Mouse (Mus musculus): ENCODE measurements around the gene Rhov. TPM values are rescaled to one million over a fixed set of nuclear protein-coding genes. Genes with fewer than 3 reads are reported as not detected.
A peak's percentile ranks its signal among the peaks of the same experiment; 100 is the strongest.

The Rhov gene
- 16.7 and 17.9 TPM in 2 replicates for polyA plus RNA-seq (2015; fragmentation: Nextera tagmentation; extraction: Ambion mirVana)

GRCm38 (mm10) chr2:119270643-119271331, at the start of gene Rhov:
Rhov (minus strand) TSS chr2:119271272.
- no peaks in the 10 kb centered on the region for H3K9me3 ChIP-seq
- peaks cover 26% of the 10 kb centered on the region for H3K27me3 ChIP-seq
- H3K27ac ChIP-seq = no peak within 1 kb of the TSS
- ATAC-seq (ENCODE audit: insufficient number of reproducible peaks, insufficient read depth, low FRiP score, low TSS enrichment, low read depth) = peak; percentile 56; the same call in 1 of the 2 replicates
- peaks cover 5% of the 10 kb centered on the region; the same call in 1 of the 2 replicates for H3K4me1 ChIP-seq
- WGBS = 0% methylated on average over 49 of the region's 49 CpGs
- peak within 1 kb of the TSS; percentile 72 for H3K9ac ChIP-seq
- peak within 1 kb of the TSS; percentile 92 for H3K4me2 ChIP-seq
- peak within 1 kb of the TSS; percentile 56 for H3K4me3 ChIP-seq
- H3K36me3 ChIP-seq = no peaks in the 10 kb centered on the region

DNA sequence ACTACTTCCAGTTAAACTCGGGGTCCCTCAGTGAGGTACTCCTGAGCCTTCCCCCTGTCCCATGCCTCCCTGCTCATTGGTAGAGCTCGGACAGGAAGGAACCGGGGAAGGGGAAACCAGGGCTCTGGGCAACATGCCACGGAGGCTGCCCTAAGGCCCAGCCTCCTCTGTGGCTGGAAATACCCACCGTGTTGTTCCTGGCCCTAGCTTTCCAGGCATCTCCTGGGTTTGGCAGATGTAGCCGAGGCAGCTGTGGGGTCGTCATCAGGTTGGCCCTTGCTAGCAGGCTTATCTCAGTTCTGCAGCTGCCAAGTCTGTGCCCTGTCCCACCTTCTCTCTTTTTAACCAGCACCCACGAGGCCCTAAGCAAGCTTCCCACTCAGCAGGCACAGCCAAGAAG, 49.5 kb upstream of the Rhov start:
- H3K36me3 ChIP-seq = no peaks in the 10 kb centered on the region
- peaks cover 41% of the 10 kb centered on the region for H3K4me1 ChIP-seq
- H3K27ac ChIP-seq = no peak overlapping the region
- WGBS = 63% methylated on average over 8 of the region's 8 CpGs
- H3K9ac ChIP-seq = no peak overlapping the region
- ATAC-seq (ENCODE audit: insufficient number of reproducible peaks, insufficient read depth, low FRiP score, low TSS enrichment, low read depth) = no peak
- H3K9me3 ChIP-seq = no peaks in the 10 kb centered on the region
- H3K4me2 ChIP-seq = no peak overlapping the region
- peaks cover 66% of the 10 kb centered on the region for H3K27me3 ChIP-seq
- no peak overlapping the region for H3K4me3 ChIP-seq

- no peaks in the 10 kb centered on the region for H3K9me3 ChIP-seq
- H3K4me2 ChIP-seq = no peak overlapping the region
- WGBS = 63% methylated on average over 3 of the region's 3 CpGs
- no peak overlapping the region for H3K9ac ChIP-seq
- no peak overlapping the region for H3K4me3 ChIP-seq
- H3K27ac ChIP-seq = no peak overlapping the region
- H3K4me1 ChIP-seq = peaks cover 21% of the 10 kb centered on the region
- H3K27me3 ChIP-seq = peaks cover 62% of the 10 kb centered on the region
- ATAC-seq (ENCODE audit: insufficient number of reproducible peaks, insufficient read depth, low FRiP score, low TSS enrichment, low read depth) = no peak
- H3K36me3 ChIP-seq = no peaks in the 10 kb centered on the region
These were observed 47.1 kb upstream of the Rhov start for GRCm38 (mm10) chr2:119318043-119318710.

GRCm38 (mm10) chr2:119314742-119315310, 43.8 kb upstream of the Rhov start:
- no peaks in the 10 kb centered on the region for H3K9me3 ChIP-seq
- no peaks in the 10 kb centered on the region for H3K4me1 ChIP-seq
- H3K27me3 ChIP-seq = peaks cover 30% of the 10 kb centered on the region
- no peak overlapping the region for H3K4me2 ChIP-seq
- no peak overlapping the region for H3K27ac ChIP-seq
- H3K9ac ChIP-seq = no peak overlapping the region
- ATAC-seq (ENCODE audit: insufficient number of reproducible peaks, insufficient read depth, low FRiP score, low TSS enrichment, low read depth) = no peak
- 68% methylated on average over 12 of the region's 12 CpGs for WGBS
- no peak overlapping the region for H3K4me3 ChIP-seq
- H3K36me3 ChIP-seq = no peaks in the 10 kb centered on the region

- Histone ChIP-seq H3K27ac (no peak overlapping the region), H3K27me3 (peaks cover 25% of the 10 kb centered on the region), H3K4me2 (no peak overlapping the region), H3K36me3 (no peaks in the 10 kb centered on the region), H3K4me1 (no peaks in the 10 kb centered on the region), H3K9ac (no peak overlapping the region), H3K4me3 (no peak overlapping the region), H3K9me3 (no peaks in the 10 kb centered on the region)
- ATAC-seq (ENCODE audit: insufficient number of reproducible peaks, insufficient read depth, low FRiP score, low TSS enrichment, low read depth) = no peak
- 20% methylated on average over 10 of the region's 10 CpGs for WGBS
These were observed 42.9 kb upstream of the Rhov start for GRCm38 (mm10) chr2:119313780-119314479.

DNA sequence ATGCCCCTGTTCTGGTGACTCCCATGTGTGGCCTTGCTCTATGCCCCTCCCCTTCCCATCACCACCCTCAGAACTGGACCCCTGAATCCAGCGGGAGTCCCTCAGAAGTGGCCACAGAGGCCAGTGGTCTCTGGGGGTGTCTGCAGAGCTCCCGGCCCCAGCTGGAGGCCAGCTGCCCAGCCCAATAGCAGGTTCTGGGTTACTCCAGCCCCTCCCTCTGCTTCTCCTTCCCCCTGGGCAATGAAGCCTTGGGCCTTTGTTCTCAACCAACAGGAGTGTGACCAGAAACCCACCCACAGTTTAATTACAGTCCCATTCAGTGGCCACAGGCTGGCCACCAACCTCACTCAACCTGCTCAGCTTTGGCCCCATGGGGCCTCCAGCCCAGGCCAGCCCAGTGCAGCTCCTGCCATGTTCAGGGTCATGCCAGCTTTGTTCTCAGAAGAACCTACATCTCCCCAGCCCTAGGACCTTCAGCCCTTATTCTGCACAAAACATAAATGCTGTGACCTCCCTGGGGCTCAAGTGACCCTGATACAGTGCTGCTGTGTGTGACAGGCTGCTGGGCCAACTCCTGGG, 41.4 kb upstream of the Rhov start:
- ATAC-seq (ENCODE audit: insufficient number of reproducible peaks, insufficient read depth, low FRiP score, low TSS enrichment, low read depth) = no peak
- no peaks in the 10 kb centered on the region for H3K36me3 ChIP-seq
- no peak overlapping the region for H3K4me3 ChIP-seq
- no peak overlapping the region for H3K9ac ChIP-seq
- H3K9me3 ChIP-seq = no peaks in the 10 kb centered on the region
- H3K4me1 ChIP-seq = no peaks in the 10 kb centered on the region
- H3K4me2 ChIP-seq = no peak overlapping the region
- H3K27me3 ChIP-seq = peaks cover 20% of the 10 kb centered on the region
- WGBS = 60% methylated on average over 2 of the region's 2 CpGs
- H3K27ac ChIP-seq = no peak overlapping the region

- peaks cover 20% of the 10 kb centered on the region for H3K27me3 ChIP-seq
- H3K9me3 ChIP-seq = no peaks in the 10 kb centered on the region
- no peaks in the 10 kb centered on the region for H3K36me3 ChIP-seq
- no peak for ATAC-seq (ENCODE audit: insufficient number of reproducible peaks, insufficient read depth, low FRiP score, low TSS enrichment, low read depth)
- no peak overlapping the region for H3K4me2 ChIP-seq
- 47% methylated on average over 12 of the region's 12 CpGs for WGBS
- H3K4me3 ChIP-seq = no peak overlapping the region
- no peak overlapping the region for H3K27ac ChIP-seq
- H3K4me1 ChIP-seq = no peaks in the 10 kb centered on the region
- no peak overlapping the region for H3K9ac ChIP-seq
These were observed 40.5 kb upstream of the Rhov start for GRCm38 (mm10) chr2:119311544-119311943.

DNA sequence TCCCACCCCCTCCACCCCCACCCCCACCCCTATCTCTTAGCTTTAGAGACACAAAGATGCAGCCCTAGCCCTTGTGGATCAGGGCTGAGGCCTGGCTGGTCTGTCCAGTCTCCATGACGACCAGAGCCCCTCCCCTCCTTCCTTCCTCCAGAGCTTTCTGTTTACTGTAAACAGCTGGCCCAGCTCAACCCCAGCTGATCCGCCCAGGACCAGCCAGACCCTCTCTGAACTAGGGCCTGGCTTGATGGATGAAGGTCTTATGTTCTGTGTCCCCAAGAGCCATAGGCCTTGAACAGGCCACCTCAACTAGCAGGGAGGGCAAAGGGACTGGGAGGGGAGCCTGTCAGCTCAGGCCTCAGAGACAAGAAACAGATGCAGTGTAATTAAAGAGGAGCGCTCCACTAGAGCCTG, 33.7 kb upstream of the Rhov start:
- Histone ChIP-seq H3K4me1 (peaks cover 34% of the 10 kb centered on the region), H3K9ac (no peak overlapping the region), H3K4me2 (no peak overlapping the region), H3K27ac (no peak overlapping the region), H3K36me3 (peaks cover 10% of the 10 kb centered on the region; the same call in 1 of the 2 replicates), H3K4me3 (no peak overlapping the region), H3K27me3 (no peaks in the 10 kb centered on the region), H3K9me3 (no peaks in the 10 kb centered on the region)
- WGBS = 19% methylated on average over 3 of the region's 3 CpGs
- ATAC-seq (ENCODE audit: insufficient number of reproducible peaks, insufficient read depth, low FRiP score, low TSS enrichment, low read depth) = no peak

- Histone ChIP-seq H3K27me3 (no peaks in the 10 kb centered on the region), H3K4me1 (peaks cover 35% of the 10 kb centered on the region), H3K9me3 (no peaks in the 10 kb centered on the region), H3K9ac (no peak overlapping the region), H3K4me2 (no peak overlapping the region), H3K36me3 (peaks cover 14% of the 10 kb centered on the region), H3K27ac (no peak overlapping the region), H3K4me3 (no peak overlapping the region)
- no peak for ATAC-seq (ENCODE audit: insufficient number of reproducible peaks, insufficient read depth, low FRiP score, low TSS enrichment, low read depth)
- 52% methylated on average over 3 of the region's 3 CpGs for WGBS
These were observed 33.3 kb upstream of the Rhov start for GRCm38 (mm10) chr2:119304391-119304790.

- Histone ChIP-seq H3K9ac (no peak overlapping the region), H3K4me2 (no peak overlapping the region), H3K27ac (peak overlapping the region; percentile 5; the same call in 1 of the 2 replicates), H3K27me3 (no peaks in the 10 kb centered on the region), H3K36me3 (peaks cover 26% of the 10 kb centered on the region), H3K4me1 (peaks cover 35% of the 10 kb centered on the region), H3K9me3 (no peaks in the 10 kb centered on the region), H3K4me3 (no peak overlapping the region)
- ATAC-seq (ENCODE audit: insufficient number of reproducible peaks, insufficient read depth, low FRiP score, low TSS enrichment, low read depth) = no peak
- 69% methylated on average over 6 of the region's 6 CpGs for WGBS
These were observed 31.8 kb upstream of the Rhov start for GRCm38 (mm10) chr2:119302876-119303275.

- Histone ChIP-seq H3K4me3 (no peak overlapping the region), H3K9ac (peak overlapping the region; percentile 8; the same call in 1 of the 2 replicates), H3K9me3 (no peaks in the 10 kb centered on the region), H3K4me1 (peaks cover 35% of the 10 kb centered on the region), H3K36me3 (peaks cover 43% of the 10 kb centered on the region), H3K27me3 (no peaks in the 10 kb centered on the region), H3K4me2 (peak overlapping the region; percentile 37; the same call in 1 of the 2 replicates), H3K27ac (0 out of 2 replicates have a peak overlapping the region, but pooled peaks have one; percentile 16)
- WGBS = 51% methylated on average over 7 of the region's 7 CpGs
- no peak for ATAC-seq (ENCODE audit: insufficient number of reproducible peaks, insufficient read depth, low FRiP score, low TSS enrichment, low read depth)
These were observed 29.9 kb upstream of the Rhov start for GRCm38 (mm10) chr2:119300819-119301493.

Measured in embryonic facial prominence, embryonic 13.5 days (tissue).